Mouse (Mus musculus) kidney, embryonic 14.5 days (tissue): ENCODE measurements around the gene Macf1. TPM values are rescaled to one million over a fixed set of nuclear protein-coding genes. Genes with fewer than 3 reads are reported as not detected.
"Not testable (repeated sequence)": the region's sequence is repeated elsewhere in the genome, so short reads cannot be mapped to it uniquely, and the experiment has no call there.

Experiments
- ATAC-seq: fragments of 200-750 bp; cut with Nextera tagmentation; 2 replicates; pipeline ENCODE4 v1.8.0; 2017; ENCODE audit warnings: moderate number of reproducible peaks, mild to moderate bottlenecking, moderate TSS enrichment, moderate library complexity; ENCODE audit not compliant: low FRiP score, low TSS enrichment
- H3K27ac ChIP-seq: fragments of 300-500 bp; sonication (generic); 2 replicates; pipeline ENCODE4 v1.5.1; 2014; ENCODE audit warnings: low read depth, mild to moderate bottlenecking, low read length, moderate library complexity, mixed read lengths
- H3K27me3 ChIP-seq: fragments of 300-500 bp; sonication (generic); 2 replicates; pipeline ENCODE4 v1.6.1; 2014; ENCODE audit warnings: mild to moderate bottlenecking, low read length; ENCODE audit not compliant: control insufficient read depth, insufficient read depth
- H3K36me3 ChIP-seq: fragments of 300-500 bp; sonication (generic); 2 replicates; pipeline ENCODE4 v1.6.1; 2014; ENCODE audit warnings: low read length, mixed read lengths; ENCODE audit not compliant: control insufficient read depth, insufficient read depth
- H3K4me1 ChIP-seq: fragments of 300-500 bp; sonication (generic); 2 replicates; pipeline ENCODE4 v1.6.1; 2014; ENCODE audit warnings: low read length, mixed read lengths; ENCODE audit not compliant: control insufficient read depth, insufficient read depth
- H3K4me2 ChIP-seq: fragments of 300-500 bp; sonication (generic); replicated peaks from 2 replicates; pipeline ENCODE4 v1.6.1; 2014; ENCODE audit warnings: low read depth, mild to moderate bottlenecking, low read length
- H3K4me3 ChIP-seq: fragments of 300-500 bp; sonication (generic); 2 replicates; pipeline ENCODE4 v1.5.1; 2014; ENCODE audit warnings: mild to moderate bottlenecking, low read length
- H3K9ac ChIP-seq: fragments of 300-500 bp; sonication (generic); 2 replicates; pipeline ENCODE4 v1.6.1; 2014; ENCODE audit warnings: low read depth, mild to moderate bottlenecking, low read length, moderate library complexity
- H3K9me3 ChIP-seq: fragments of 300-500 bp; sonication (generic); 2 replicates; pipeline ENCODE4 v1.6.1; 2016; ENCODE audit warnings: low read length; ENCODE audit not compliant: control insufficient read depth
- WGBS: fragments of 180-500 bp; shearing (Covaris S2); extraction: QIAGEN DNeasy Blood & Tissue Kit; methylation state at CpG from one replicate; pipeline ENCODE4 v1.1.7; 2014; 5-methylcytosine and 5-hydroxymethylcytosine counted together
- polyA plus RNA-seq: library from polyadenylated mRNA; unstranded; fragments of >200 nt; fragmentation: Nextera tagmentation; extraction: Ambion mirVana; gene quantifications from 2 replicates; pipeline ENCODE4 v1.2.1, GENCODE M21; 2014

The Macf1 gene
- polyA plus RNA-seq, 1 experiment from 2014 or later, result 89.2 TPM

GRCm38 (mm10) chr4:123532001-123532400 lies 152.2 kb downstream of the Macf1 start:
- H3K9ac ChIP-seq, result no peak overlapping the region
- H3K27ac ChIP-seq, result no peak overlapping the region
- peaks cover 4% of the 10 kb centered on the region; the same call in 1 of the 2 replicates for H3K36me3 ChIP-seq
- WGBS, result 46% methylated on average over 3 of the region's 3 CpGs
- H3K4me1 ChIP-seq, result no peaks in the 10 kb centered on the region; the same call in 1 of the 2 replicates
- H3K4me2 ChIP-seq, result no peak overlapping the region
- H3K9me3 ChIP-seq, result no peaks in the 10 kb centered on the region
- ATAC-seq, result no peak
- no peaks in the 10 kb centered on the region for H3K27me3 ChIP-seq
- no peak overlapping the region for H3K4me3 ChIP-seq

DNA sequence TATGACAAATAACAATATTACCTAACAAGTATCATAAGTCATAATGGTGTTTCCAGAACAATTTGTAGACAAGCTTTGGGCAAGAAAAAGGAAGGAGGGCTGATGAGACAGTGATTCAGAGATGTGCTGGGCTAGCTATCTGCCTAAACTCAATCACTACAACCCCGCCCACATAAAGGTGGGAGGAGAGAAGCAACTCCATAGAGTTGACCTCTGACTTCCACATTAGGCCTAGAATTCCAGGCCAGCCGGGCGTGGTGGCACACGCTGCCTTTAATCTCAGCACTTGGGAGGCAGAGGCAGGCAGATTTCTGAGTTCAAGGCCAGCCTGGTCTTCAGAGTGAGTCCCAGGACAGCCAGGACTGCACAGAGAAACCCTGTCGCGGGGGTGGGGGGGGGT lies 153.2 kb downstream of the Macf1 start:
- WGBS, result 84% methylated on average over 6 of the region's 6 CpGs
- Histone ChIP-seq H3K4me2 (no peak overlapping the region), H3K9ac (no peak overlapping the region), H3K9me3 (no peaks in the 10 kb centered on the region), H3K27me3 (no peaks in the 10 kb centered on the region), H3K27ac (no peak overlapping the region), H3K4me3 (no peak overlapping the region), H3K36me3 (peaks cover 3% of the 10 kb centered on the region; the same call in 1 of the 2 replicates), H3K4me1 (peaks cover 4% of the 10 kb centered on the region; the same call in 1 of the 2 replicates)
- ATAC-seq, result no peak

GRCm38 (mm10) chr4:123529230-123529629 lies 154.9 kb downstream of the Macf1 start:
- no peak for ATAC-seq
- H3K4me1 ChIP-seq, result peaks cover 4% of the 10 kb centered on the region; the same call in 1 of the 2 replicates
- H3K36me3 ChIP-seq, result no peaks in the 10 kb centered on the region
- H3K4me3 ChIP-seq, result no peak overlapping the region
- no peak overlapping the region for H3K9ac ChIP-seq
- no peak overlapping the region for H3K4me2 ChIP-seq
- no peaks in the 10 kb centered on the region for H3K27me3 ChIP-seq
- H3K27ac ChIP-seq, result no peak overlapping the region
- WGBS, result 53% methylated on average over 6 of the region's 6 CpGs
- no peaks in the 10 kb centered on the region for H3K9me3 ChIP-seq

- H3K4me3 ChIP-seq, result peak overlapping the region; percentile 26
- peak; percentile 40; the same call in 1 of the 2 replicates for ATAC-seq
- H3K4me2 ChIP-seq, result peak overlapping the region; percentile 39
- H3K9ac ChIP-seq, result no peak overlapping the region; the same call in 1 of the 2 replicates
- H3K27me3 ChIP-seq, result no peaks in the 10 kb centered on the region
- H3K36me3 ChIP-seq, result no peaks in the 10 kb centered on the region
- H3K27ac ChIP-seq, result peak overlapping the region; percentile 6; the same call in 1 of the 2 replicates
- H3K9me3 ChIP-seq, result no peaks in the 10 kb centered on the region
- H3K4me1 ChIP-seq, result peaks cover 15% of the 10 kb centered on the region; the same call in 1 of the 2 replicates
- 3% methylated on average over 8 of the region's 8 CpGs for WGBS
Observed at GRCm38 (mm10) chr4:123527607-123528010, 156.6 kb downstream of the Macf1 start.

DNA sequence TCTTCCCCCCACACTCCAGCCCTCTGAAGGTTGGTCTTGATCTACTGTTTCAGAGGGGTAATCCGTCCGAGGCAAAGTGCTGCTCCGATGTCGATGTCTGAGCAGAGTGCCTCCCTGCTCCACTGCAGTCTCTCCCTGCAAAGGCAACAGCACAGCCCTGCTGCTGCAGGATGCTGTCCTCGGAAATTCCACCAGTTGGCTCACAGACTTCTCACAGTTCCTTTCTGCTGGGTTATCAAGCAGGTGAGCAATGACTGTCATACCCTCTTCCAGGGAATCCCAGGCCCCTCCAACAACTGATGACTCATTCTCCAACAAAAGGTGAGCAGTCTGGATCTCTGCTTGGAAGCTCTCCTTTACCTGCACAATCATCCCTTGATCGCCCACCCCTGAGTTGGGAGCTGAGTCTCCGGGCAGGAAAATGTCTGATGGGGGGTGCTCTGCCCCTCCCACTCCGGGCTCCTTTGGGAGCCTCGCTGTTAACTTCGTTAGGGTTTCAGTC lies 157.3 kb downstream of the Macf1 start:
- no peaks in the 10 kb centered on the region for H3K27me3 ChIP-seq
- no peaks in the 10 kb centered on the region for H3K36me3 ChIP-seq
- H3K27ac ChIP-seq, result peak overlapping the region; percentile 27; the same call in 1 of the 2 replicates
- H3K4me2 ChIP-seq, result peak overlapping the region; percentile 39
- no peaks in the 10 kb centered on the region for H3K9me3 ChIP-seq
- ATAC-seq, result peak; percentile 32; the same call in 1 of the 2 replicates
- peaks cover 17% of the 10 kb centered on the region; the same call in 1 of the 2 replicates for H3K4me1 ChIP-seq
- 28% methylated on average over 10 of the region's 10 CpGs for WGBS
- H3K4me3 ChIP-seq, result peak overlapping the region; percentile 26; the same call in 1 of the 2 replicates
- peak overlapping the region; percentile 14; the same call in 1 of the 2 replicates for H3K9ac ChIP-seq

GRCm38 (mm10) chr4:123524746-123525145 lies 159.4 kb downstream of the Macf1 start:
- no peaks in the 10 kb centered on the region for H3K9me3 ChIP-seq
- 85% methylated on average over 5 of the region's 5 CpGs for WGBS

DNA sequence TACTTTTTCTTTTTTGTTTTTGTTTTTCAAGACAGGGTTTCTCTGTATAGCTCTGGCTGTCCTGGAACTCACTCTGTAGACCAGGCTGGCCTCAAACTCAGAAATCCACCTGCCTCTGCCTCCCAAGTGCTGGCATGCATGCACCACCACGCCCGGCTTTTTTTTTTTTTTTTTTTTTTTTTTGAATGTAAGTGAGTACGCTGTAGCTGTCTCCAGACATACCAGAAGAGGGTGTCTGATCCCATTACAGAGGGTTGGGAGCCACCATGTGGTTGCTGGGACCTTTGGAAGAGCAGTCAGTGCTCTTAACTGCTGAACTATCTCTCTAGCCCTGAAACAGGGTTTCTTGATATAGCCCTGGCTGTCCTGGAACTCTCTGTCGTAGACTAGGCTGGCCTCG lies 164.0 kb downstream of the Macf1 start:
- 89% methylated on average over 5 of the region's 5 CpGs for WGBS
- not testable (repeated sequence) for H3K27ac ChIP-seq, H3K4me2 ChIP-seq, H3K27me3 ChIP-seq, H3K4me3 ChIP-seq, H3K36me3 ChIP-seq, H3K9me3 ChIP-seq, ATAC-seq, H3K9ac ChIP-seq
- H3K4me1 ChIP-seq, result peaks cover 13% of the 10 kb centered on the region; the same call in 1 of the 2 replicates

More at GRCm38 (mm10) chr4:123524746-123525145, 159.4 kb downstream of the Macf1 start:
- Histone ChIP-seq H3K9ac (no peak overlapping the region), H3K27ac (no peak overlapping the region), H3K4me3 (no peak overlapping the region), H3K4me2 (no peak overlapping the region), H3K36me3 (no peaks in the 10 kb centered on the region), H3K27me3 (no peaks in the 10 kb centered on the region), H3K4me1 (peaks cover 17% of the 10 kb centered on the region; the same call in 1 of the 2 replicates)
- no peak for ATAC-seq

DNA sequence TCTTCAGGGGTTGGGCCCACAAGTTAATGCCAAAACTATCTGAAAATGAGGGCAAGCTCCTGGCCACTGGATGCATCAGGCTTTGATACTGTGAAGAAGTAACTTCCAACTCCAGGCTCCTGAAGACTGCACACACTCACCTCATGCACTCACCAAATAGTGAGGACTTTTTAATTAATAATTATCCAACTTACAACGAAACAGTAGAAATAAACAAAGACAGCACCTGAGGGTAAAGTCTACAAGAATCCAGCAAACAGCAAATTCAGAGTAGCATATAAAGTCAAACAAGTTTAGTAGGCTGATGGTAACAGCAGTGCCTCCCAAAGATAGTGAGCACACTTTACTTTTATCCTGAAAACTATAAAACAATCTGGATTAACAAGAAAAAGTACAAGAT lies 168.5 kb downstream of the Macf1 start:
- H3K27ac ChIP-seq, result no peak overlapping the region
- peaks cover 13% of the 10 kb centered on the region; the same call in 1 of the 2 replicates for H3K36me3 ChIP-seq
- H3K4me1 ChIP-seq, result no peaks in the 10 kb centered on the region
- H3K4me3 ChIP-seq, result no peak overlapping the region
- no peak overlapping the region for H3K9ac ChIP-seq
- 76% methylated on average over 1 of the region's 1 CpGs for WGBS
- no peaks in the 10 kb centered on the region for H3K9me3 ChIP-seq
- H3K4me2 ChIP-seq, result no peak overlapping the region
- ATAC-seq, result no peak
- H3K27me3 ChIP-seq, result no peaks in the 10 kb centered on the region

DNA sequence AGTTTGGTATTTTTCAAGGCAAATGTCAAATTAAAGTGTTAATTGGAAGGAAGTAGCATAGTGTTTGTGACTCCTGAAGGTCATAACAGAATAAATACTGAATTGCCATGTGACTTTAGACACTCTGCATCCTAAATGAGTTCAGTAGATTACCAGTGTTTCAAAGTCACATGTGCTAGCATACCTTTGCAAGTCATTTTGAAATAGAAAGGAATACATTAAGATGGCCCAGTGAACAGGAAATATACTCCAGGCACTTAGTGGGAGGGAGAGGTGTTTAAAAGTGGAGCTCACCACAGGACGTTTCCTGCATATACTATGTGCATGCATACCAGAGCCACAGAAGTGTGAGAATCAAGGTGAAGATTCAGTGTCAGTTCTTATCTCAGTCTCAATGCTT lies 174.0 kb downstream of the Macf1 start:
- no peak for ATAC-seq
- Histone ChIP-seq H3K36me3 (peaks cover 61% of the 10 kb centered on the region), H3K4me3 (no peak overlapping the region), H3K9me3 (no peaks in the 10 kb centered on the region), H3K4me1 (no peaks in the 10 kb centered on the region), H3K27ac (no peak overlapping the region), H3K27me3 (no peaks in the 10 kb centered on the region), H3K4me2 (no peak overlapping the region), H3K9ac (no peak overlapping the region)
- WGBS, result 52% methylated on average over 1 of the region's 1 CpGs
